In genomic region chr4:59927666-59928065, GRCm38 (mm10) we compare ENCODE assay signal across 21 mouse cellular contexts. TPM values are rescaled to one million over a fixed set of nuclear protein-coding genes. Genes with fewer than 3 reads are reported as not detected.
DNase-seq lines count a peak whose midpoint lies in the region; ATAC-seq and TF ChIP-seq lines count a peak whose summit lies in the region.
"Had no signal": no experiment of that assay in that cellular context is flagged by ENCODE, and none has a peak within 500 bp of the region (broad histone marks: within the 10 kb centered on the region; RNA-seq: fewer than 3 reads in every experiment).

No protein-coding gene starts in this region.

- no peak overlapping the region for H3K27ac ChIP-seq in forebrain, embryonic 13.5 days
- H3K27ac ChIP-seq in forebrain, embryonic 14.5 days (ENCODE audit: low read depth, low read length) = no peak overlapping the region
- H3K27ac ChIP-seq in liver, postnatal 0 days (ENCODE audit: low read depth) = no peak overlapping the region
- H3K27ac ChIP-seq in midbrain, embryonic 13.5 days = no peak overlapping the region
- H3K27ac ChIP-seq in midbrain, embryonic 14.5 days (replicated peaks; ENCODE audit: low read depth, low read length) = no peak overlapping the region
- H3K27ac ChIP-seq: forebrain, embryonic 15.5 days; heart, adult 2 months; heart, embryonic 15.5 days; hindbrain, embryonic 13.5 days; limb, embryonic 10.5 days; limb, embryonic 15.5 days; liver, embryonic 14.5 days; macrophage had no signal

- TF ChIP-seq EP300 in liver, postnatal 0 days (IDR thresholded peaks at IDR 0.05; ENCODE audit: low read depth) = no peak

- peak; percentile 16; the same call in 1 of the 2 replicates for ATAC-seq in forebrain, embryonic 13.5 days
- no peak for ATAC-seq in forebrain, embryonic 14.5 days
- no peak for ATAC-seq in liver, postnatal 0 days
- 0 out of 2 replicates have a peak, but pooled peaks have one; percentile 14 for ATAC-seq in midbrain, embryonic 13.5 days
- no peak for ATAC-seq in midbrain, embryonic 14.5 days (ENCODE audit: low FRiP score, low TSS enrichment)

- no peak overlapping the region for H3K9ac ChIP-seq in forebrain, embryonic 13.5 days
- no peak overlapping the region for H3K9ac ChIP-seq in forebrain, embryonic 14.5 days (ENCODE audit: low read length)
- no peak overlapping the region for H3K9ac ChIP-seq in liver, postnatal 0 days (replicated peaks)
- no peak overlapping the region for H3K9ac ChIP-seq in midbrain, embryonic 13.5 days (replicated peaks)
- H3K9ac ChIP-seq in midbrain, embryonic 14.5 days (replicated peaks; ENCODE audit: low read length) = no peak overlapping the region
- H3K9ac ChIP-seq: forebrain, embryonic 15.5 days; heart, embryonic 15.5 days; hindbrain, embryonic 13.5 days; limb, embryonic 15.5 days; liver, embryonic 14.5 days had no signal

- DNase-seq in forebrain, embryonic 14.5 days (ENCODE audit: low spot score) = no peak
- peak; percentile 6 for DNase-seq in liver, postnatal 0 days
- no peak for DNase-seq in liver
- DNase-seq in midbrain, embryonic 14.5 days = no peak
- DNase-seq in B cell, adult 2 months = no peak

- no peak overlapping the region for H3K4me3 ChIP-seq in forebrain, embryonic 13.5 days
- H3K4me3 ChIP-seq in forebrain, embryonic 14.5 days (ENCODE audit: low read depth, low read length) = no peak overlapping the region
- no peak overlapping the region for H3K4me3 ChIP-seq in liver, postnatal 0 days (ENCODE audit: low read depth, low read length)
- H3K4me3 ChIP-seq in midbrain, embryonic 13.5 days (replicated peaks) = no peak overlapping the region
- H3K4me3 ChIP-seq in midbrain, embryonic 14.5 days (replicated peaks; ENCODE audit: low read depth, low read length) = no peak overlapping the region
- H3K4me3 ChIP-seq: erythroblast, embryonic 14.5 days; forebrain, embryonic 15.5 days; heart, adult 2 months; heart, embryonic 15.5 days; hindbrain, embryonic 13.5 days; limb, embryonic 10.5 days; limb, embryonic 15.5 days had no signal

- no peaks in the 10 kb centered on the region for H3K27me3 ChIP-seq in forebrain, embryonic 13.5 days
- H3K27me3 ChIP-seq in forebrain, embryonic 14.5 days (replicated peaks; ENCODE audit: control insufficient read depth, insufficient read depth, low read length) = no peaks in the 10 kb centered on the region
- H3K27me3 ChIP-seq in liver, postnatal 0 days (ENCODE audit: insufficient read depth, low read length) = no peaks in the 10 kb centered on the region
- H3K27me3 ChIP-seq in midbrain, embryonic 13.5 days = no peaks in the 10 kb centered on the region
- no peaks in the 10 kb centered on the region for H3K27me3 ChIP-seq in midbrain, embryonic 14.5 days (ENCODE audit: control insufficient read depth, insufficient read depth, low read length)
- H3K27me3 ChIP-seq: forebrain, embryonic 15.5 days; heart, embryonic 15.5 days; hindbrain, embryonic 13.5 days; limb, embryonic 15.5 days had no signal

- WGBS in forebrain, embryonic 13.5 days = 89% methylated on average over 3 of the region's 3 CpGs
- 73% methylated on average over 3 of the region's 3 CpGs for WGBS in forebrain, embryonic 14.5 days
- WGBS in liver, postnatal 0 days (ENCODE audit: insufficient replicate concordance) = 70% methylated on average over 3 of the region's 3 CpGs
- 88% methylated on average over 3 of the region's 3 CpGs for WGBS in midbrain, embryonic 13.5 days
- 90% methylated on average over 3 of the region's 3 CpGs for WGBS in midbrain, embryonic 14.5 days

- no peaks in the 10 kb centered on the region for H3K36me3 ChIP-seq in forebrain, embryonic 13.5 days (ENCODE audit: poor library complexity, severe bottlenecking)
- no peaks in the 10 kb centered on the region for H3K36me3 ChIP-seq in forebrain, embryonic 14.5 days (ENCODE audit: control insufficient read depth, insufficient read depth, low read length)
- no peaks in the 10 kb centered on the region for H3K36me3 ChIP-seq in liver, postnatal 0 days (replicated peaks; ENCODE audit: insufficient read depth, low read length)
- no peaks in the 10 kb centered on the region for H3K36me3 ChIP-seq in midbrain, embryonic 13.5 days
- H3K36me3 ChIP-seq in midbrain, embryonic 14.5 days (ENCODE audit: control insufficient read depth, insufficient read depth, low read length) = no peaks in the 10 kb centered on the region
- H3K36me3 ChIP-seq: forebrain, embryonic 15.5 days; heart, embryonic 15.5 days; hindbrain, embryonic 13.5 days; limb, embryonic 10.5 days; limb, embryonic 15.5 days had no signal

- no peak overlapping the region for H3K4me2 ChIP-seq in forebrain, embryonic 13.5 days
- no peak overlapping the region for H3K4me2 ChIP-seq in forebrain, embryonic 14.5 days (ENCODE audit: low read length)
- no peak overlapping the region for H3K4me2 ChIP-seq in liver, postnatal 0 days (ENCODE audit: low read depth, low read length)
- no peak overlapping the region for H3K4me2 ChIP-seq in midbrain, embryonic 13.5 days (replicated peaks)
- H3K4me2 ChIP-seq in midbrain, embryonic 14.5 days (ENCODE audit: low read length) = no peak overlapping the region
- H3K4me2 ChIP-seq: forebrain, embryonic 15.5 days; heart, embryonic 15.5 days; hindbrain, embryonic 13.5 days; limb, embryonic 15.5 days had no signal

- H3K4me1 ChIP-seq in forebrain, embryonic 13.5 days = no peaks in the 10 kb centered on the region
- H3K4me1 ChIP-seq in forebrain, embryonic 14.5 days (ENCODE audit: control insufficient read depth, insufficient read depth, low read length) = no peaks in the 10 kb centered on the region
- H3K4me1 ChIP-seq in liver, postnatal 0 days (ENCODE audit: insufficient read depth) = no peaks in the 10 kb centered on the region
- 0 out of 2 replicates have a peak, but pooled peaks cover 2% of the 10 kb centered on the region for H3K4me1 ChIP-seq in midbrain, embryonic 13.5 days (replicated peaks)
- H3K4me1 ChIP-seq in midbrain, embryonic 14.5 days (ENCODE audit: control insufficient read depth, insufficient read depth, low read length) = no peaks in the 10 kb centered on the region
- H3K4me1 ChIP-seq: forebrain, embryonic 15.5 days; hindbrain, embryonic 13.5 days; limb, embryonic 10.5 days; limb, embryonic 15.5 days had no signal

- TF ChIP-seq CTCF in liver, postnatal 0 days (IDR thresholded peaks at IDR 0.05; ENCODE audit: low read depth) = no peak

- H3K9me3 ChIP-seq in forebrain, embryonic 13.5 days (replicated peaks) = no peaks in the 10 kb centered on the region
- no peaks in the 10 kb centered on the region for H3K9me3 ChIP-seq in forebrain, embryonic 14.5 days (replicated peaks; ENCODE audit: control insufficient read depth, low read length)
- H3K9me3 ChIP-seq in liver, postnatal 0 days (ENCODE audit: low read length) = no peaks in the 10 kb centered on the region
- H3K9me3 ChIP-seq in midbrain, embryonic 13.5 days = no peaks in the 10 kb centered on the region
- H3K9me3 ChIP-seq in midbrain, embryonic 14.5 days (ENCODE audit: control insufficient read depth, low read length) = no peaks in the 10 kb centered on the region
- H3K9me3 ChIP-seq: forebrain, embryonic 15.5 days; heart, embryonic 15.5 days; hindbrain, embryonic 13.5 days; limb, embryonic 10.5 days; limb, embryonic 15.5 days had no signal

RNA-seq across cellular contexts. Expression of gene Slc46a2, which starts 12.8 kb away (rescaled TPM):
- polyA plus RNA-seq in forebrain, embryonic 13.5 days (2015; fragmentation: Nextera tagmentation; extraction: Ambion mirVana) = not detected in 2 replicates
- polyA plus RNA-seq in forebrain, embryonic 14.5 days (2014; fragmentation: Nextera tagmentation; extraction: Ambion mirVana) = 0.08 TPM in 1 of 2 replicates, not detected in the other
- not detected in 2 replicates for polyA plus RNA-seq in liver, postnatal 0 days (2015; fragmentation: Nextera tagmentation; extraction: Ambion mirVana)
- 0.09 TPM in 1 of 2 replicates, not detected in the other for polyA plus RNA-seq in midbrain, embryonic 13.5 days (2015; fragmentation: Nextera tagmentation; extraction: Ambion mirVana)
- polyA plus RNA-seq in midbrain, embryonic 14.5 days (2014; fragmentation: Nextera tagmentation; extraction: Ambion mirVana) = not detected in 2 replicates
- polyA plus RNA-seq: erythroblast, embryonic 14.5 days; frontal cortex, adult 2 months; intestine, embryonic 16.5 days; limb, embryonic 10.5 days; liver, embryonic 14.5 days; macrophage; Patski had no signal

RNA-seq across cellular contexts. Expression of gene Mup4, which starts 32.8 kb away (rescaled TPM):
- not detected in 2 replicates for polyA plus RNA-seq in forebrain, embryonic 13.5 days (2015; fragmentation: Nextera tagmentation; extraction: Ambion mirVana)
- polyA plus RNA-seq in forebrain, embryonic 14.5 days (2014; fragmentation: Nextera tagmentation; extraction: Ambion mirVana) = not detected in 2 replicates
- not detected in 2 replicates for polyA plus RNA-seq in liver, postnatal 0 days (2015; fragmentation: Nextera tagmentation; extraction: Ambion mirVana)
- polyA plus RNA-seq in midbrain, embryonic 13.5 days (2015; fragmentation: Nextera tagmentation; extraction: Ambion mirVana) = not detected in 2 replicates
- not detected in 2 replicates for polyA plus RNA-seq in midbrain, embryonic 14.5 days (2014; fragmentation: Nextera tagmentation; extraction: Ambion mirVana)
- polyA plus RNA-seq: embryonic facial prominence, embryonic 14.5 days; erythroblast, embryonic 14.5 days; forebrain, embryonic 15.5 days; frontal cortex, adult 2 months; heart, adult 2 months; heart, embryonic 15.5 days; hindbrain, embryonic 13.5 days; intestine, embryonic 16.5 days; limb, embryonic 10.5 days; limb, embryonic 15.5 days; liver, embryonic 14.5 days; lung, embryonic 16.5 days; macrophage; Patski had no signal

RNA-seq across cellular contexts. Expression of gene Mup6, which starts 36.4 kb away (rescaled TPM):
- polyA plus RNA-seq in forebrain, embryonic 13.5 days (2015; fragmentation: Nextera tagmentation; extraction: Ambion mirVana) = not detected in 2 replicates
- not detected in 2 replicates for polyA plus RNA-seq in forebrain, embryonic 14.5 days (2014; fragmentation: Nextera tagmentation; extraction: Ambion mirVana)
- polyA plus RNA-seq in liver, postnatal 0 days (2015; fragmentation: Nextera tagmentation; extraction: Ambion mirVana) = not detected in 2 replicates
- not detected in 2 replicates for polyA plus RNA-seq in midbrain, embryonic 13.5 days (2015; fragmentation: Nextera tagmentation; extraction: Ambion mirVana)
- polyA plus RNA-seq in midbrain, embryonic 14.5 days (2014; fragmentation: Nextera tagmentation; extraction: Ambion mirVana) = not detected in 2 replicates
- polyA plus RNA-seq: embryonic facial prominence, embryonic 14.5 days; erythroblast, embryonic 14.5 days; forebrain, embryonic 15.5 days; frontal cortex, adult 2 months; heart, adult 2 months; heart, embryonic 15.5 days; hindbrain, embryonic 13.5 days; intestine, embryonic 16.5 days; limb, embryonic 10.5 days; limb, embryonic 15.5 days; liver, embryonic 14.5 days; lung, embryonic 16.5 days; macrophage; Patski had no signal

Comparison
In these comparisons a context has a peak if more than half of its experiments do, and no peak if none do; other contexts are left out.
1. ATAC-seq: peak in forebrain, embryonic 13.5 days (single experiment) and midbrain, embryonic 13.5 days (single experiment); none in forebrain, embryonic 14.5 days (single experiment), liver, postnatal 0 days (single experiment) and midbrain, embryonic 14.5 days (single experiment).